Mouse (Mus musculus) stomach, postnatal 0 days (tissue): ENCODE results near the gene Magi1. TPM values are rescaled to one million over a fixed set of nuclear protein-coding genes. Genes with fewer than 3 reads are reported as not detected.
A peak's percentile ranks its signal among the peaks of the same experiment; 100 is the strongest.

ENCODE experiments used
- ATAC-seq: fragments of 200-750 bp; cut with Nextera tagmentation; 2 replicates; pipeline ENCODE4 v1.8.0; 2017; ENCODE audit not compliant: low FRiP score, low TSS enrichment
- DNase-seq: peaks from one replicate; pipeline ENCODE4 v3.0.0-alpha.2; 2016; ENCODE audit warnings: low spot score
- H3K27ac ChIP-seq: fragments of 300-500 bp; sonication (generic); replicated peaks from 2 replicates; pipeline ENCODE4 v1.5.1; 2014; ENCODE audit warnings: mild to moderate bottlenecking, control low read depth
- H3K27me3 ChIP-seq: fragments of 300-500 bp; sonication (generic); 2 replicates; pipeline ENCODE4 v1.6.1; 2014; ENCODE audit warnings: low read length; ENCODE audit not compliant: control insufficient read depth, insufficient read depth
- H3K36me3 ChIP-seq: fragments of 300-500 bp; sonication (generic); 2 replicates; pipeline ENCODE4 v1.6.1; 2014; ENCODE audit warnings: low read length, mixed read lengths; ENCODE audit not compliant: control insufficient read depth, insufficient read depth
- H3K4me1 ChIP-seq: fragments of 300-500 bp; sonication (generic); replicated peaks from 2 replicates; pipeline ENCODE4 v1.6.1; 2014; ENCODE audit warnings: antibody characterized with exemption; ENCODE audit not compliant: control insufficient read depth, insufficient read depth
- H3K4me2 ChIP-seq: fragments of 300-500 bp; sonication (generic); replicated peaks from 2 replicates; pipeline ENCODE4 v1.6.1; 2014; ENCODE audit warnings: low read depth, mild to moderate bottlenecking, control low read depth, moderate library complexity
- H3K4me3 ChIP-seq: fragments of 300-500 bp; sonication (generic); 2 replicates; pipeline ENCODE4 v1.5.1; 2014; ENCODE audit warnings: low read depth, low read length, control low read depth
- H3K9ac ChIP-seq: fragments of 300-500 bp; sonication (generic); 2 replicates; pipeline ENCODE4 v1.6.1; 2014; ENCODE audit warnings: mild to moderate bottlenecking, low read length, control low read depth, mixed read lengths
- H3K9me3 ChIP-seq: fragments of 300-500 bp; sonication (generic); 2 replicates; pipeline ENCODE4 v1.6.1; 2016; ENCODE audit warnings: low read length; ENCODE audit not compliant: control insufficient read depth
- CTCF ChIP-seq: IDR thresholded peaks from 2 replicates; pipeline ENCODE4 v1.5.1; 2016; ENCODE audit warnings: antibody characterized with exemption, low read depth, mild to moderate bottlenecking, moderate library complexity
- EP300 ChIP-seq: optimal IDR thresholded peaks from 2 replicates; pipeline ENCODE3; 2016; ENCODE audit warnings: antibody characterized with exemption
- WGBS: fragments of 180-500 bp; shearing (Covaris S2); extraction: QIAGEN DNeasy Blood & Tissue Kit; methylation state at CpG from one replicate; pipeline ENCODE4 v1.1.7; 2014; 5-methylcytosine and 5-hydroxymethylcytosine counted together
- polyA plus RNA-seq: library from polyadenylated mRNA; unstranded; fragments of >200 nt; fragmentation: Nextera tagmentation; extraction: Ambion mirVana; gene quantifications from 2 replicates; pipeline ENCODE4 v1.2.1, GENCODE M21; 2015

The Magi1 gene
- polyA plus RNA-seq, 1 experiment from 2014 or later: 4.4 TPM

DNA sequence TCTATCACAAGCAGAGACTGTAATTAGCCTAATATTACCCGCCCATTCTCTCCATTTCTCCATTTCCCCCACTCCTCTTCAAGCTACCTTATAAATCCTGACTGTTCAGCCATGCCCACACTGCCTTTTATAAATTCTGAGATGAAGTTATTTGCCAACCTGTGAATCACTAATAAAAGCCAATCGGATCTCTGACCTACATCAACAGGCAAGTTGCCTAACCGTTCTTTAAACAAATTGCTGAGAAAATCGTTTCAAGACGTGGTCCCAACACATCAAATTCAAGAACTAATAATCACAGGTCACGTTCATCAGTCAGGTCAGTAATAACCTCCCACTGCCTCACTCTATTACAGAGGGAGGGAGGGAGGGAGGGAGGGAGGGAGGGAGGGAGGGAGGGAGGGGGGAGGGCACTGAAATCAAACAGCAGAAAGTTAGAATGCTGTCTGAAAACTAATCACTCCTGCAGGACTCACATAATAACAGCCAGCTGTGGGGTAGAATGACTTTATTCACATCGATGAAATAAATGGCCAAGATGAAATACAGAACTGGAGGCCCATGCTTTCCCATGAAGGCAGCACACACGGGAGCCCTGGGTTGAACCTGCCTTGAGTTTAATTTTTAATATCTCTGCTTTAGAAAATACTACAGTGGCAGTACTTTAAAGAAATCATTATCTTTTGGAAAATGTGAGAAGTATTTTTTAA is 215.8 kb downstream of the Magi1 start:
- Histone ChIP-seq H3K27ac (no peak overlapping the region), H3K27me3 (no peaks in the 10 kb centered on the region), H3K9me3 (no peaks in the 10 kb centered on the region), H3K4me2 (no peak overlapping the region), H3K4me3 (no peak overlapping the region), H3K9ac (no peak overlapping the region), H3K36me3 (no peaks in the 10 kb centered on the region), H3K4me1 (no peaks in the 10 kb centered on the region; the same call in 1 of the 2 replicates)
- ATAC-seq (no peak), DNase-seq (no peak)
- TF ChIP-seq EP300: no peak
- no peak for TF ChIP-seq CTCF
- WGBS: 41% methylated on average over 8 of the region's 8 CpGs

GRCm38 (mm10) chr6:94064832-94065231 is 218.9 kb downstream of the Magi1 start:
- Histone ChIP-seq H3K9ac (no peak overlapping the region), H3K4me1 (no peaks in the 10 kb centered on the region; the same call in 1 of the 2 replicates), H3K4me3 (no peak overlapping the region), H3K36me3 (no peaks in the 10 kb centered on the region), H3K27me3 (no peaks in the 10 kb centered on the region), H3K27ac (no peak overlapping the region), H3K9me3 (no peaks in the 10 kb centered on the region), H3K4me2 (no peak overlapping the region)
- TF ChIP-seq CTCF: no peak
- no peak for TF ChIP-seq EP300
- ATAC-seq: no peak
- WGBS: 38% methylated on average over 4 of the region's 4 CpGs
- peak; percentile 12 for DNase-seq

DNA sequence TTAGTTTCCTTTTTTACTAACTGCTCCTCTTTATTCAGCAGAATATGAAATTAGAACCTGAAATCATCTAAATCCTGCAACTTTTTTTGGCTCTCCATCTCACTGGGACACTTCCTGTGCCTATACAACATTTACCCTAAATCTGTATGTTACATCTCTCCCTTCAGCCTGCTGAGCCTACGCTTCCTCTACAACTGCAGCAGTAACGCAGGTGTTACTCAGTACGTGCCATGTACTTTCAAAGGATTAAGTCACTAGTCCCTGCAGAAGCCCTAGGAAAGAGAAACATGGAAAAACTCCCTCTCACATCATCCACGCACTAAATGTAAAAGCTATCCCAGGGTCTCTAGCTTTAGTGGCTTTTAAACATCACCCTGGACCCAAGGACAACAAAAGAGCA is 220.2 kb downstream of the Magi1 start:
- Histone ChIP-seq H3K4me2 (no peak overlapping the region), H3K4me1 (no peaks in the 10 kb centered on the region), H3K9me3 (no peaks in the 10 kb centered on the region), H3K36me3 (no peaks in the 10 kb centered on the region), H3K27me3 (no peaks in the 10 kb centered on the region), H3K4me3 (no peak overlapping the region), H3K9ac (no peak overlapping the region), H3K27ac (no peak overlapping the region)
- ATAC-seq (no peak), DNase-seq (peak; percentile 9)
- TF ChIP-seq EP300 (no peak), CTCF (no peak)
- WGBS: 83% methylated on average over 4 of the region's 4 CpGs

GRCm38 (mm10) chr6:94061424-94061980 is 222.2 kb downstream of the Magi1 start:
- Histone ChIP-seq H3K27ac (no peak overlapping the region), H3K36me3 (no peaks in the 10 kb centered on the region), H3K4me2 (no peak overlapping the region), H3K9me3 (no peaks in the 10 kb centered on the region), H3K9ac (no peak overlapping the region), H3K27me3 (no peaks in the 10 kb centered on the region), H3K4me3 (no peak overlapping the region), H3K4me1 (no peaks in the 10 kb centered on the region)
- 60% methylated on average over 8 of the region's 8 CpGs for WGBS
- TF ChIP-seq CTCF (no peak), EP300 (no peak)
- DNase-seq (no peak), ATAC-seq (no peak)

DNA sequence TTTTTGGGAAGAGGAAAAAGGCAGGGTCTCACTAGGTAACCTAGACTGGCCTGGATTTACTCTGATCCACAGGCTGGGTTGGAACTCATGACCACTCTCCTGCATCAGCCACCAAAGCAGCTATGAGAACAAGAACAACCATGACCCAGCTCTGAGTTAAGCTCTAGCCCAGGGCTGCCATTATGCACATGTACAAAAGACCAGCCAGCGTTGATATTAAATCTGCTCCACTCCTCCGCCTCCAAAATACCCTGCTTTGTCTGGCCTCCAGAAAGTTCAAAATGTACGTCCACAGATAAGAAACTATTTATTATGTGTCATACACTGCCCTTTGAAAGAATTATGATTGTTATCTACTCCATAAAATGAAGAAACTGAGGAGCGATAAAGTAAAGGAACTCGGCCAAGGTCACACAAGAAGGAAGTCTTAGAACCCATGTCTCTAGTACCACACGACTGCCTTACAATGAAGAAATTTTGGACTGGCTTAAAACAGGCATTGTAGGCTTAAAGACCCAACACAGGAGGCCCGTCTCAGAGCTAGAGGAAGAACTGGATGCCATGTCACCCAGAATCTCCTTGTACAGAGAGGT is 223.0 kb downstream of the Magi1 start:
- Histone ChIP-seq H3K9me3 (no peaks in the 10 kb centered on the region), H3K36me3 (no peaks in the 10 kb centered on the region), H3K9ac (no peak overlapping the region), H3K4me3 (no peak overlapping the region), H3K4me2 (no peak overlapping the region), H3K4me1 (no peaks in the 10 kb centered on the region), H3K27ac (no peak overlapping the region), H3K27me3 (no peaks in the 10 kb centered on the region)
- ATAC-seq: no peak
- WGBS: 76% methylated on average over 7 of the region's 7 CpGs
- TF ChIP-seq EP300 (no peak), CTCF (no peak)
- no peak for DNase-seq

DNA sequence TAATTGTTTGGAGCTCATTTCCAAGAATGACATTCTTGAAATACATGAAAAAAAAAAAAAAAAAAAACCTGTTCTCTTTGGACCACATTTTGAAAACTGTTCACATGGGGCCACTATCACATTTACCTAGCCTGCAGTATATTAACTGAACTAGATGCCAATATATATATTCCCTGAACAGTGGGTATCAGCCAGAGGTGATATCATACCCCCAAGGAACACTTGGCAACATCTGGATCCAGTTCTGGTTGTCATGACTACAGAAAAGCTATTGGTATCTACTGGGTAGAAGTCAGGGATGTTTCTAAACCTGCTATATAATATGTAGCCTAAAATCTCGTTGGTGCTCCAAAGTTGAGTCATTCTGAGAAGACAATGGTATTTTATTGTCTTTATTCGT is 224.6 kb downstream of the Magi1 start:
- H3K4me1 ChIP-seq: no peaks in the 10 kb centered on the region
- no peak for ATAC-seq
- H3K4me2 ChIP-seq: no peak overlapping the region
- no peak for TF ChIP-seq CTCF
- no peak for TF ChIP-seq EP300
- 87% methylated on average over 2 of the region's 2 CpGs for WGBS
- H3K27me3 ChIP-seq: no peaks in the 10 kb centered on the region
- no peak overlapping the region for H3K27ac ChIP-seq
- no peak for DNase-seq
- no peak overlapping the region for H3K9ac ChIP-seq
- no peaks in the 10 kb centered on the region for H3K36me3 ChIP-seq
- H3K9me3 ChIP-seq: no peaks in the 10 kb centered on the region
- H3K4me3 ChIP-seq: no peak overlapping the region
